Mouse (Mus musculus) liver, embryonic 15.5 days (tissue): ENCODE results near the gene Me1. TPM values are rescaled to one million over a fixed set of nuclear protein-coding genes. Genes with fewer than 3 reads are reported as not detected.

Experiments used
- ATAC-seq: fragments of 200-750 bp; cut with Nextera tagmentation; 2 replicates; pipeline ENCODE4 v1.8.0; 2017; ENCODE audit warnings: moderate number of reproducible peaks, mild to moderate bottlenecking, moderate library complexity; ENCODE audit not compliant: insufficient read depth
- H3K27ac ChIP-seq: fragments of 300-500 bp; sonication (generic); replicated peaks from 2 replicates; pipeline ENCODE4 v1.5.1; 2015; ENCODE audit warnings: mild to moderate bottlenecking, inconsistent platforms
- H3K27me3 ChIP-seq: fragments of 300-500 bp; sonication (generic); 2 replicates; pipeline ENCODE4 v1.6.1; 2015; ENCODE audit warnings: mild to moderate bottlenecking, inconsistent platforms
- H3K36me3 ChIP-seq: fragments of 300-500 bp; sonication (generic); replicated peaks from 2 replicates; pipeline ENCODE4 v1.6.1; 2015; ENCODE audit warnings: moderate library complexity, mild to moderate bottlenecking, inconsistent platforms
- H3K4me1 ChIP-seq: fragments of 300-500 bp; sonication (generic); replicated peaks from 2 replicates; pipeline ENCODE4 v1.6.1; 2015; ENCODE audit warnings: inconsistent platforms
- H3K4me2 ChIP-seq: fragments of 300-500 bp; sonication (generic); 2 replicates; pipeline ENCODE4 v1.6.1; 2015; ENCODE audit warnings: moderate library complexity, mild to moderate bottlenecking, inconsistent platforms
- H3K4me3 ChIP-seq: fragments of 300-500 bp; sonication (generic); replicated peaks from 2 replicates; pipeline ENCODE4 v1.5.1; 2015; ENCODE audit warnings: mild to moderate bottlenecking, inconsistent platforms
- H3K9ac ChIP-seq: fragments of 300-500 bp; sonication (generic); 2 replicates; pipeline ENCODE4 v1.6.1; 2015; ENCODE audit warnings: moderate library complexity, mild to moderate bottlenecking, inconsistent platforms
- H3K9me3 ChIP-seq: fragments of 300-500 bp; sonication (generic); replicated peaks from 2 replicates; pipeline ENCODE4 v1.6.1; 2016; ENCODE audit warnings: inconsistent platforms
- WGBS: fragments of 180-500 bp; shearing (Covaris S2); methylation state at CpG from one replicate; pipeline ENCODE4 v1.1.7; 2015; ENCODE audit warnings: mixed read lengths; ENCODE audit not compliant: insufficient replicate concordance; 5-methylcytosine and 5-hydroxymethylcytosine counted together
- polyA plus RNA-seq: library from polyadenylated mRNA; unstranded; fragments of >200 nt; fragmentation: Nextera tagmentation; extraction: Ambion mirVana; gene quantifications from 2 replicates; pipeline ENCODE4 v1.2.1, GENCODE M21; 2015

Me1 gene
- polyA plus RNA-seq, 1 experiment from 2014 or later, result 4.7 TPM

GRCm38 (mm10) chr9:86534071-86534470 is 161.7 kb downstream of the Me1 start:
- WGBS, result 68% methylated on average over 5 of the region's 5 CpGs
- Histone ChIP-seq H3K4me2 (no peak overlapping the region), H3K27ac (no peak overlapping the region), H3K4me1 (no peaks in the 10 kb centered on the region), H3K36me3 (peaks cover 14% of the 10 kb centered on the region; the same call in 1 of the 2 replicates), H3K27me3 (no peaks in the 10 kb centered on the region), H3K9me3 (no peaks in the 10 kb centered on the region), H3K9ac (no peak overlapping the region), H3K4me3 (no peak overlapping the region)
- ATAC-seq, result no peak

Other genes with a start within 250 kb of the Me1 start
- 1.8 and 2.3 TPM in 2 replicates for gene Ube2cbp, start 231.0 kb downstream of the Me1 start, polyA plus RNA-seq
- gene Dop1a, start 228.8 kb downstream of the Me1 start, polyA plus RNA-seq, result 3.7 and 3.9 TPM in 2 replicates
- 18.8 and 19.1 TPM in 2 replicates for gene Pgm3, start 124.1 kb downstream of the Me1 start, polyA plus RNA-seq
- 0.74 and 0.93 TPM in 2 replicates for gene Rwdd2a, start 124.0 kb downstream of the Me1 start, polyA plus RNA-seq
- 1.6 and 1.9 TPM in 2 replicates for gene Prss35, start 47.7 kb upstream of the Me1 start, polyA plus RNA-seq
- 0.15 and 0.26 TPM in 2 replicates for gene Snap91, start 184.7 kb upstream of the Me1 start, polyA plus RNA-seq